Mouse (Mus musculus) left cerebral cortex, postnatal 36 days (tissue): Measurements from ENCODE around the gene Galnt10. TPM values are rescaled to one million over a fixed set of nuclear protein-coding genes. Genes with fewer than 3 reads are reported as not detected.

ENCODE experiments used
- DNase-seq, 2 experiments: peaks; one replicate each; pipeline ENCODE4 v3.0.0; 2021 to 2022; ENCODE audit warnings: low spot score in 2 of 2, mixed read lengths in 1 of 2
- intact Hi-C: fragments of 180-260 bp; cut with DNase I; formaldehyde crosslinking; loops from one replicate; pipeline ENCODE4 v1.15.1; 2025
- total RNA-seq, 2 experiments: library from RNA; stranded (reverse); gene quantifications; 2 replicates each; pipeline ENCODE4 v1.2.3; 2021

The Galnt10 gene
- total RNA-seq, 2 experiments from 2014 or later, result 6.3 to 8.1 TPM

DNA sequence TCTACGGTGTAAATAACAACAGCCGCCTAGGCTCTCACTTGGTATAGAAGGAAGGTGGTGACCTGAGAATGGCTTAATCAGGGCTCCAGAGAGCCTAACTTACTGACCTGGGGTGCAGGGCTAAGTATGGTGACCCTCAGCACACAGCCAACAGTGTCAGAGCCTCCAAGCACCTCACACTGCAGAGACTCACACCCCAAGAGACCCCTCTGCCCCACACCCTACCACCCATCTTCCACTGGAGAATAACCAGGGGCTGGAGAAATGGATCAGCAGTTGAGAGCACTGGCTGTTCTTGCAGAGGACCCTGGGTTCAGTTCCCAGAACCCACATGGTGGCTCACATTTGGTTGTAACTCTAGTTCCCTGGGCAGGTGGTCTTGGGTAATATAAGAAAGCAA is 12.2 kb upstream of the Galnt10 start:
- intact Hi-C loops, result no loop called here
- no peak for DNase-seq

GRCm38 (mm10) chr11:57633975-57634585 is 11.2 kb upstream of the Galnt10 start:
- intact Hi-C loops, result no loop called here

DNA sequence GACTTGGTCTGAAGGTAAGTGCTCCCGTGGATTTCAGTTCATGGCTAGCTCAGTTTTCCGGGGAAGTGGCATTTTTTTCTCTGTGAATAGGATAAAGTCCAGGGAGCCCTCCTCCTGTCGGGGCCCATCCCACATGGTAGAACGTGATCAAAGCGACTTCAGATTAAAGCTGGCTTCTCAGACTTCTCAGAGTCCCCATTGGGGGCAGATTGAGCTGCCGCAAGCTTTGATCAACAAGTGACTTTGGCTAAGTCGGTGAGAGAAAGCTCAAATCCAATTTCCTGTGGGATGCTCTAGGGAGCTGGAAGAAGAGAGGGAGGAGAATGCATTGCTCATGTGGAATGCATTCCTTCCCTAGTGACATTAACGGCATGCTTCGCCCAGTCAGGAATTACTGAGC is 10.1 kb upstream of the Galnt10 start:
- intact Hi-C loops, result no loop called here
- DNase-seq, result no peak

More at GRCm38 (mm10) chr11:57633975-57634585, 11.2 kb upstream of the Galnt10 start:
- no peak for DNase-seq

DNA sequence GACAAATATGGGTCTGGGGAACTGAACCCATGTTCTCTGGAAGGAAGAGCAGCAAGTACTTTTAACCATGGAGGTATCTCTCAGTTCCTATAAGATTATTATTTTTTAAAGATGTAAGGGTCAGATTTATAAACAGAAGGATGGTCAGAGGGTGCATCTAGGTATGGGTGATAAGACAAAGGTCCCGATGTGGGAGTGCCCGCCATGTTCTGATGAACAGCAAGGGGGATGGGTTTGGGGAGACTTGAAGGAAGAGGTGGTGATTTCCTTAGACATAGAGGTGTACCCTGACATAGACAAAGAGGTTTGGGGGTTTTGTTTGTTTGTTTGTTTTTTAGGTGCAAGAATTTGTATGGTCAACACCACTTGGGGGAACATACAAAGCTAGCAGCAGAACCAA is 1.6 kb upstream of the Galnt10 start:
- no peak for DNase-seq
- intact Hi-C loops, result loop anchor here (2.0 kb wide), 1 partner anchor 95 kb away; no protein-coding TSS in a partner anchor

DNA sequence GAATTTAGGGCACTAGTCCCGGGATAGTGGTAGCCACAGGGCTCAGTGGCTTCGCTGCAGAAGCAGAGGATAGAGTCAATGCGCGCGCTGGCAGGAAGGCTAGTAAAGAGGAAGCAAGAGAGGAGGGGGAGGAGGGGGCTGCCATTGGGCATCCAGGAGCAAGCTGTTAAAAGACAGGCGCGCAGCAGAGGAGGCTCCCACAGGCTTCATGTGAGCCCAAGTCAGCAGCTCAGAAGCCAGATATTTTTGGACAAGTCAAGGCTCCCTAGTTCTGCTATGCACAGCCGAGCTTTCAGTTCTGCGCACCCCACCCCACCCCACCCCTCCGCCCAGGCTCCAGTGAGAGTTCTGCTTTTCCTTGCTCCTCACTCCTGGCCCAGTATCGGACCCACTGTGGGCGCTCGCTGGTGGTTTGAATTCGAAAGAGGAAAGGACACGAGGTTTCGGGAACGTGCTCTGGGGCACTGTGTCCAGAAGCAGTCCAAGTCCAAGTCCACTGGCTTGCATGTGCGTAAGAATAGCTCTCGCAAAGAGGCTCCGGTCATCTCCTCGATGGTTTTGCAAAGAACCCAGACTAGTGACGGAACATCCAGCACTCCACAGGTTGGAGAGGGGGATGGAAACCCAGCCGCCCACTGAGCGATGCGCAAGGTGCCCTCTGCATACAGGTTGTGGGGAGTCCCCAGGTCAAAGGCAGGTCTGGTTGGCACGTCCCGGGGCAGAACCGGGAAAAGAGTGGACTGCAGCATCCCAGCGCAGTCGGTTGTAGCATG is 811 bp upstream of the Galnt10 start:
- DNase-seq, result peak in 1 of 2 experiments; percentile 21
- intact Hi-C loops, result loop anchor here (2.0 to 5.0 kb wide), 2 partner anchors 38 to 96 kb away; no protein-coding TSS in a partner anchor

DNA sequence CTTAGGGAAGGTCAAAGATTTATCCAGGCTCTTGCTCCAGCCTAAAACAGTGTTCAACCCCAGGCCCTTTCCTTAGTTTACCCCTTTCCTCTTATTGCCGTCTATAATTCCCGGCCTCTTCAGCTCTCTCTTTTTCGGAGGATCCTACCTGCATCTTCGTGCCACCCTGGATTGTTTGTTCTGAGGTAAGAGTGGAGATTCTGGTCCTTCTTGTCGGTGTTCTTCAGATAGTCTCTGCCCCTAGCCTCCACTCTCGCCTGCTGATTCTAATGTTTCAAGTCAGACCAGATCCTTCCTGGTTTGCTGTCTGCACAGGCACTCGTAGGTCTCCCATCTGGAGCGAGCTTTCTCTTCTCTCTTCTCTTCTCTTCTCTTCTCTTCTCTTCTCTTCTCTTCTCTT is 605 bp downstream of the Galnt10 start:
- intact Hi-C loops, result loop anchor here (2.0 to 5.0 kb wide), 2 partner anchors 36 to 97 kb away; no protein-coding TSS in a partner anchor
- no peak for DNase-seq

GRCm38 (mm10) chr11:57646416-57646815 is 1.2 kb downstream of the Galnt10 start:
- intact Hi-C loops, result loop anchor here (5.0 kb wide), 1 partner anchor 36 kb away; no protein-coding TSS in a partner anchor
- DNase-seq, result no peak

DNA sequence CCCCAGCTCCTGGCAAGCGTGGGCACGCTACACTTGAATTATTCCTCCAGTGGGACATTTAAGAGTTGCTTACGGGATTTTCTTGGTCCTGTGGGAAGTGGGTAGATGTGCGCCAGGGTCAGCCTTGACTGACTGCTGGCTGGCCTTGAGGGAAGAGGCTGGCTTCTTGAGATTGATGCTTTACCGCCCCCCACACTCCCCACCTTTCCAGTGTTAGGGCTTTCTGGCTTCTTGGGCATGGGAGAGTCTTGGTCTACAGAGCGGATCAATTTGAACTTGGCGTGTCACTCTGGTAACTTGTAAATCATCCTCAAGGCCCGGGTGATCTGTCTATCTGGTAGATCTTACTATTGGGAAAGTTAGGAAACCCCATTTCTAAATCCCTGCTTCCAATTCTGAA is 1.7 kb downstream of the Galnt10 start:
- no peak for DNase-seq
- intact Hi-C loops, result loop anchor here (5.0 kb wide), 1 partner anchor 35 kb away; no protein-coding TSS in a partner anchor

GRCm38 (mm10) chr11:57647446-57647845 is 2.2 kb downstream of the Galnt10 start:
- intact Hi-C loops, result loop anchor here (5.0 kb wide), 1 partner anchor 35 kb away; no protein-coding TSS in a partner anchor
- DNase-seq, result no peak

GRCm38 (mm10) chr11:57648196-57648800 is 3.1 kb downstream of the Galnt10 start:
- DNase-seq, result no peak
- intact Hi-C loops, result loop anchor here (5.0 kb wide), 1 partner anchor 34 kb away; no protein-coding TSS in a partner anchor

DNA sequence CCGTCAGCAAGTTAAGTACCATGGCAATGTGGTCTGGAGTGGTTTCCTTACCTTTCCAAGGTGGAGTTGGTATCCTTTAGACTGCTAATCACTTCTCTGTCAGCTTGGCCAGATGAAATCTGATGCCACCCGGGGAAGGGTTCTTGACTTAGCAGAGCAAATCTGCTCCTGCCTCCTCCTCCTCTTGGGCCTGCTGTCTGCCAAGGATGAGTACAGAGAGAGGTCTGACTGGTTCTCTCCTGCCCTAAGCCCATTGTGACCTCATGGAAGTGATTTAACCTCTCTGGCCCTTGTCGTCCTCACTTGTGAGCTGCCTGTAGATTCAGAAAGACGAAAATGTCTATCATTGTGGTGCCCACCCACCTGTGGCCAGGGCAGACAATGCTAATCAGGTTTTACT is 4.0 kb downstream of the Galnt10 start:
- intact Hi-C loops, result loop anchor here (5.0 kb wide), 1 partner anchor 33 kb away; no protein-coding TSS in a partner anchor
- no peak for DNase-seq

- intact Hi-C loops, result loop anchor here (5.0 kb wide), 1 partner anchor 33 kb away; no protein-coding TSS in a partner anchor
- DNase-seq, result no peak
Observed at GRCm38 (mm10) chr11:57649671-57650070, 4.4 kb downstream of the Galnt10 start.

- intact Hi-C loops, result no loop called here
- DNase-seq, result no peak
Observed at GRCm38 (mm10) chr11:57650867-57651266, 5.6 kb downstream of the Galnt10 start.

- DNase-seq, result peak; percentile 50 to 62
- intact Hi-C loops, result no loop called here
Observed at GRCm38 (mm10) chr11:57651281-57651810, 6.1 kb downstream of the Galnt10 start.

DNA sequence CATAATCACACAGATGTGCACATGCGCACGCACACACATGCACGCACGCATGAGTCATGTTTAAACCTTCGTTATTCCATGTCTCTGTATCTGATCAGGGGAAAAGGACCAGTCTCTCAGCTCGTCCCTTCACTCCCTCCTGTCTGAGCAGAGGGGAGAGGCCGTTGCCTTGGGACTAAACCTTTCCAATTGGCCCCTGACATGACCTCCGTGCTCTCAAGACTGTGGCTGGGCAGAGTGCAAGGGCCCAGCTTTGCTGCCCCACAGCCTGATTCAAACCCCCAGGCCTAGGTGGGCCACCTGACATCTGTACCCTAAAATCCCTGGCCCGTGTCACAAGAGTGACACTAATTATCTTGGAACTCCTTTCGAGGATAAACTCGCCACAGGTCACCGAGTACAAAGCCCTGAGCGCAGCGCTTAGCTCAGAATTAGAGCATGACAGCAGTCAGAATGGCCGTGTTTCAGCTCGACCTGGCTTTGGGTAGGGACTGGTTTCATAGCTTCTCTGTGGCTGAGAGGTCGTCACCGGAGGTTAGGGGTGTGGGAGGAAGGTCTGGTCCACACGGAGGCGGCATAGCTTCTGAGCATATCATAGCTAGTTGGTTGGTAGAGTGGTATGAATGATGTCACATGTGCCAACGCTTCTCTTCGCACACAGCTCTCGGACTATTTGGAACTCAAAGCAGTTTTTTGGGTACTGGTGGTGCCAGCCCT is 7.1 kb downstream of the Galnt10 start:
- intact Hi-C loops, result no loop called here

GRCm38 (mm10) chr11:57652923-57653660 is 7.8 kb downstream of the Galnt10 start:
- intact Hi-C loops, result no loop called here
- no peak for DNase-seq

More for the DNA sequence above, 7.1 kb downstream of the Galnt10 start:
- DNase-seq, result no peak

DNA sequence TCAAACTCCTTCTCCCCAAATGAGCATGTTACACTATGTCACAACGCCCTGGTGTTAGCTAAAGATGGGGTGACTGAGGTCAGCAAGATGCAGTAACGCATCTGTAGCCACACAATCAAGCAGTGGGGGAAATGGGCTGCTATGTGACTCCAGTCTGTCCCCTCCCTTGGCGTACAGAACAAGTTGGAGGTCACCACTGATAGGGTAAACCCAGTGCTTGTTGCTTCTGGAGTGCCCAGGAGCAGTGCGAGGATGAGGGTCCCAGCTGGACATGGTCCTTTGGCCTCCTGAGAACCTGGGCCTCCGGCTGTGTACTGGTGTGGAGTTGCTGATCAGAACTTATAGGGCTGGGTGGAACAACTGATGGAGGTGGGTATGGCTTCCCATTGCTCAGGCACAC is 8.6 kb downstream of the Galnt10 start:
- intact Hi-C loops, result no loop called here
- no peak for DNase-seq

DNA sequence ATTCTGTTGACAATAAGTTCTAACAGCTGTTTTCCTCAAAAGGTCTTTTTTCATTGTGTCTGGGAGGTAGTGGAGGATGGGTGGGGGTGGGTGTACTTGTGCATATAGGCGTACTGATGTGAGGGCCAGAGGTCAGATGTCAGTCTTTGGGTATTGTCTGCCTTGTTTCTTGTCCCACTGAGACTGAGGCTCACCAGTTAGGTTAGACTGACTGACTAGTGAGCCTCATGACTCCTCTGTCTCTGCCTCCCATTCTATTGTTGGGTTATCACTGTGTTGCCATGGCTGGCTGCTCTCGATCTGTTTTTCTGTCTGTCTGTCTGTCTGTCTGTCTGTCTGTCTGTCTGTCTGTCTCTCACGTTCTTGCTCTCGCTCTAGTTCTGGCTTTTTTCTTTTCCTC is 9.1 kb downstream of the Galnt10 start:
- intact Hi-C loops, result no loop called here
- no peak for DNase-seq

DNA sequence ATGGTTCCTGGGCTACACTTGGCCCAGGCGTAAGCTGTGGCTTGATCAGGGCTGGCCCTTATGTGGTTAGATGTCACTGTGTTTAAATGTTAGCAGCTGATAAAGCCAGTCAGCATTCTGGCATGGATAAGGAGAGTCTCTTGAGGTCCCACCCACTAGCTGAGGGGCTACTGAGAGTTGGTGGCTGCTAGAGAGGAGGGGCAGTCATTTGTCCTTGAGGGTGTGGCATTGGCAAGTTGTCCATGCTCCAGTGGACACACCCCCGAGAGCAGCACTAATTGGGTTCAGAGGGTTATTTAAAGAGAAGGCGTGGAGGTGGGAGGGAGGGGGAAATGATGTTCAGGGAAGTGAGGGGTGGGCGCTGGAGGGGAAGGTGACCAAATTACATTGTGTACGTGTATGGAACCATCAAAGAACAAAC is 9.7 kb downstream of the Galnt10 start:
- intact Hi-C loops, result no loop called here
- DNase-seq, result no peak
